Mouse (Mus musculus): ENCODE data around the gene Gucy2c. TPM values are rescaled to one million over a fixed set of nuclear protein-coding genes. Genes with fewer than 3 reads are reported as not detected.
A peak's percentile ranks its signal among the peaks of the same experiment; 100 is the strongest.

The Gucy2c gene
- 0.07 TPM in 1 of 2 replicates, not detected in the other for polyA plus RNA-seq (2016; fragmentation: Nextera tagmentation; extraction: Ambion mirVana)

DNA sequence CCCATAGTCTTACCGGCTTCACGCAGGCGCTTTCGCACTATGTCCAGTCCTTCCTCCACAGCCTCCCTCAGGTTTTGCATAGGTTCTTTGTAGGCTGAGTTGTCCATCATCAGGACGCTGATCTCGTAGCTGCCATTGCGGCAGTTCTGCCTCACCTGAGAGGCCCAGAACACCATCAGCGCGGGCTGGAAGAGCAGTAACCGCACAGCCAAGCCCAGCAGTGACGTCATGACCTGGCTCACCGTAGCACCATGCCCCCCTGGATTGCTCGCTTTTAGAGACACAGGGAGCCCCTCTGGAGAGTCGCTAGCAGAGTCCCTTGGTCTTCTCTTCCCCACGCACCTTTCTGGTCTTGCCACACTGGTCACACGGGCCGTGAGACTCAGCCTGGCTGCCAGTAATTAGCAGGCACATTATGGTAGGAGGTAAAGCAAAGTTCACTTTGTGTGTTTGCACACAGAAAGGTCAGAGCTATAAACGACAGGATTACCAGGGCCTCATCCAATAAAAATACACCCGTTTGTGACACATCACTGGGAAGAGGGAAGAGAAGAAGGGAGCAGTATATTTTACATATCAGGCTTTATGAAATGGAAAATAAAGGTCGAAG, at the start of gene Gucy2c:
TSS of gene Gucy2c (minus strand) at position 389 of the 610 bp plus-strand sequence.
- H3K4me2 ChIP-seq: no peak within 1 kb of the TSS
- no peak within 1 kb of the TSS for H3K4me3 ChIP-seq
- H3K27me3 ChIP-seq (replicated peaks): peaks cover 7% of the 10 kb centered on the region; the same call in 1 of the 2 replicates
- H3K4me1 ChIP-seq: no peaks in the 10 kb centered on the region
- ATAC-seq: no peak
- no peaks in the 10 kb centered on the region for H3K9me3 ChIP-seq (replicated peaks)
- H3K36me3 ChIP-seq: no peaks in the 10 kb centered on the region
- 72% methylated on average over 20 of the region's 20 CpGs for WGBS (ENCODE audit: insufficient replicate concordance)
- no peak within 1 kb of the TSS for H3K27ac ChIP-seq
- H3K9ac ChIP-seq: no peak within 1 kb of the TSS

- peak overlapping the region; percentile 50 for H3K9ac ChIP-seq
- peak overlapping the region; percentile 97 for H3K4me3 ChIP-seq
- peaks cover 16% of the 10 kb centered on the region for H3K4me1 ChIP-seq
- ATAC-seq: no peak
- 0 out of 2 replicates have a peak, but pooled peaks cover 3% of the 10 kb centered on the region for H3K27me3 ChIP-seq (replicated peaks)
- H3K27ac ChIP-seq: peak overlapping the region; percentile 69
- H3K36me3 ChIP-seq: peaks cover 22% of the 10 kb centered on the region
- WGBS (ENCODE audit: insufficient replicate concordance): 28% methylated on average over 4 of the region's 4 CpGs
- peak overlapping the region; percentile 70 for H3K4me2 ChIP-seq
- H3K9me3 ChIP-seq (replicated peaks): no peaks in the 10 kb centered on the region
Observed at GRCm38 (mm10) chr6:136828681-136829080, 47.1 kb upstream of the Gucy2c start.

DNA sequence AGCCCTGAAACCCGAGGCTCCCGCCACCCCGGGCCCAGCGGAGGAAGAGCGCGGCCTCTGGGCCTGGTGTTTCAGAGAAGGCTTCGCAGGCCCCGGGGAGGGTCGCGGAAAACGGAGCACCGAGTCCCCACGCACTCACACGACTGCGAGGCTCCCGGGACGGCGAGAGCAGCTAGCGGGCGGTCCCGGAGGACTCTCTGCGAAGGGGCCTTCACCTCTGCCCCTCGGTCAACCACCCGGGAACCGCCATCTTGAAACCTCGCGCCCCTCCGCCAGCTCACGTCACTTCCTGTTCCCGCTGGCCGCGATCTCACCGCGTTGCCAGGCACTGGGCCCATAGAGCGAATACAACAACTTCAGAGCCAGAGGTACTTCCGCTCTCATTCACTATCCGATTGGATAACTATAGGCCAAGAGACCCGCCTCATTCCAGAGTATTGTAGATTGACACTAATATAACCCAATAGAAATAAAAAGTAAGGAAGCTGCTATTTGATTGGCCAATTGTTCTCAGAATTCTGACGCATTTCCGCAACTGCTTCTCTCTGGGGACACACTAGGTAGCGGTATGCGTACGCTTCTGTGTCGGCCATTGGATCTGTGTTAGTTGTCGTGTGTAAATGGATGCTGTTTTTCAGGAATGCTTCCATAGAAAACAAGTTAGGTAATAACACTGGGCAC, 46.5 kb upstream of the Gucy2c start, which contains the start of gene Wbp11:
TSS of gene Wbp11 (minus strand) at position 353 of the 681 bp plus-strand sequence.
- ATAC-seq: peak; percentile 100
- Histone ChIP-seq H3K27ac (peak within 1 kb of the TSS; percentile 87), H3K9me3 (replicated peaks) (no peaks in the 10 kb centered on the region), H3K4me2 (peak within 1 kb of the TSS; percentile 87), H3K9ac (peak within 1 kb of the TSS; percentile 98), H3K4me1 (peaks cover 16% of the 10 kb centered on the region), H3K4me3 (peak within 1 kb of the TSS; percentile 97), H3K27me3 (replicated peaks) (0 out of 2 replicates have a peak, but pooled peaks cover 3% of the 10 kb centered on the region), H3K36me3 (peaks cover 25% of the 10 kb centered on the region)
- WGBS (ENCODE audit: insufficient replicate concordance): under 1% methylated on average over 45 of the region's 45 CpGs

GRCm38 (mm10) chr6:136827516-136827880, 45.9 kb upstream of the Gucy2c start, which contains the start of gene BC049715:
TSS of gene BC049715 (plus strand) at chr6:136827626.
- H3K27ac ChIP-seq: peak within 1 kb of the TSS; percentile 87
- under 1% methylated on average over 34 of the region's 34 CpGs for WGBS (ENCODE audit: insufficient replicate concordance)

GRCm38 (mm10) chr6:136827116-136827515, 45.6 kb upstream of the Gucy2c start:
- Histone ChIP-seq H3K4me1 (peaks cover 16% of the 10 kb centered on the region), H3K27me3 (replicated peaks) (0 out of 2 replicates have a peak, but pooled peaks cover 3% of the 10 kb centered on the region), H3K4me2 (peak overlapping the region; percentile 87), H3K9me3 (replicated peaks) (no peaks in the 10 kb centered on the region), H3K27ac (peak overlapping the region; percentile 87), H3K9ac (peak overlapping the region; percentile 98), H3K36me3 (peaks cover 34% of the 10 kb centered on the region), H3K4me3 (peak overlapping the region; percentile 97)
- no peak for ATAC-seq
- WGBS (ENCODE audit: insufficient replicate concordance): 4% methylated on average over 7 of the region's 7 CpGs

More at GRCm38 (mm10) chr6:136827516-136827880, 45.9 kb upstream of the Gucy2c start, which contains the start of gene BC049715:
- peaks cover 16% of the 10 kb centered on the region for H3K4me1 ChIP-seq
- peak; percentile 35; the same call in 1 of the 2 replicates for ATAC-seq
- peaks cover 30% of the 10 kb centered on the region for H3K36me3 ChIP-seq
- H3K9me3 ChIP-seq (replicated peaks): no peaks in the 10 kb centered on the region
- H3K9ac ChIP-seq: peak within 1 kb of the TSS; percentile 98
- 0 out of 2 replicates have a peak, but pooled peaks cover 3% of the 10 kb centered on the region for H3K27me3 ChIP-seq (replicated peaks)
- peak within 1 kb of the TSS; percentile 97 for H3K4me3 ChIP-seq
- peak within 1 kb of the TSS; percentile 87 for H3K4me2 ChIP-seq

- no peak for ATAC-seq
- peaks cover 16% of the 10 kb centered on the region for H3K4me1 ChIP-seq
- H3K27me3 ChIP-seq (replicated peaks): no peaks in the 10 kb centered on the region
- H3K4me2 ChIP-seq: no peak overlapping the region
- H3K9me3 ChIP-seq (replicated peaks): no peaks in the 10 kb centered on the region
- no peak overlapping the region for H3K27ac ChIP-seq
- H3K36me3 ChIP-seq: peaks cover 55% of the 10 kb centered on the region
- 91% methylated on average over 8 of the region's 8 CpGs for WGBS (ENCODE audit: insufficient replicate concordance)
- H3K4me3 ChIP-seq: no peak overlapping the region
- H3K9ac ChIP-seq: no peak overlapping the region
Observed at GRCm38 (mm10) chr6:136824987-136825386, 43.4 kb upstream of the Gucy2c start.

DNA sequence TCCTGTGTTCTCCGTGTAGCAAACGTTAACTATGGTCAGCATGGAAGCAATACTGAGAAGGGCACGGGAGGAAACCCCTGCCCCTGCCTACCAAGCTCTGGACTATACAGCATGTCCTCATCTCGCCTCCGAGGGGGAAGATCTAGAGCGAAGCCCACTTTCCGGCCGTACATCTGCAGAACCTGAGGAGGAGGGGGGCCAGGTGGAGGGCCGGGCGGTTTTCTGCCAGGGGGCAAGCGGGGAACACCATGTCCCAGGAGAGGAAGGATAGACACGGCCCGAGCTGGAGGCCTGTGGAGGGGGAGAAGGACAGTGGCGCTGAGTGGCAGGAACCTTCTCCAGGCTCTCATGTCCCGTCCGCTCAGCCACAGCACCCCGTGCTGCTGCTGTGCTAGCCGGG, 39.5 kb upstream of the Gucy2c start:
- no peak overlapping the region for H3K27ac ChIP-seq
- no peaks in the 10 kb centered on the region for H3K27me3 ChIP-seq (replicated peaks)
- peaks cover 94% of the 10 kb centered on the region for H3K36me3 ChIP-seq
- no peaks in the 10 kb centered on the region for H3K4me1 ChIP-seq
- no peak overlapping the region for H3K4me3 ChIP-seq
- 89% methylated on average over 18 of the region's 18 CpGs for WGBS (ENCODE audit: insufficient replicate concordance)
- H3K9ac ChIP-seq: no peak overlapping the region
- no peak overlapping the region for H3K4me2 ChIP-seq
- 0 out of 2 replicates have a peak, but pooled peaks have one; percentile 28 for ATAC-seq
- no peaks in the 10 kb centered on the region for H3K9me3 ChIP-seq (replicated peaks)

- H3K4me2 ChIP-seq: no peak overlapping the region
- WGBS (ENCODE audit: insufficient replicate concordance): 92% methylated on average over 21 of the region's 21 CpGs
- H3K9ac ChIP-seq: no peak overlapping the region
- no peaks in the 10 kb centered on the region for H3K9me3 ChIP-seq (replicated peaks)
- peak; percentile 36; the same call in 1 of the 2 replicates for ATAC-seq
- no peaks in the 10 kb centered on the region for H3K4me1 ChIP-seq
- H3K36me3 ChIP-seq: peaks cover 96% of the 10 kb centered on the region
- no peak overlapping the region for H3K4me3 ChIP-seq
- no peak overlapping the region for H3K27ac ChIP-seq
- no peaks in the 10 kb centered on the region for H3K27me3 ChIP-seq (replicated peaks)
Observed at GRCm38 (mm10) chr6:136820381-136820780, 38.8 kb upstream of the Gucy2c start.

DNA sequence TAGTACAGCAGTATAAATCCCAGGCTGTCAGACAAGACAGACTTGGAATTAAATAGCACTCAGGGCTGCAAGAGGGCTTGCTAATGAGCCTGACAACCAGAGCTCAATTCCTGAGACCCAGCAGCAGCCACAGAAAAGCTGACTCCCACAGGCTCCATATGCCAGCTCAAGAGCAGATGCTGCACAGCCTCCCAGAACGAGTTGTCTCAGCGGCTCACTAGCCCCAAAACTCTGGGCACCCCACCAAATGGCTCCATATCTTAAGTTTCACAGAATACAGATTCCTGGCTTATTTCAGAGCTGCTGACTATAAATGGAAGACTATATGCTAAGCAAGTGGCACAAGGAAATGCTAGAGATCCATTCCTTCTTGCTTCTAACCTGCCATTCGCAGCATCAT, 36.0 kb upstream of the Gucy2c start:
- Histone ChIP-seq H3K4me2 (no peak overlapping the region), H3K9me3 (replicated peaks) (no peaks in the 10 kb centered on the region), H3K36me3 (peaks cover 99% of the 10 kb centered on the region), H3K9ac (no peak overlapping the region), H3K27ac (no peak overlapping the region), H3K4me3 (no peak overlapping the region), H3K27me3 (replicated peaks) (no peaks in the 10 kb centered on the region), H3K4me1 (no peaks in the 10 kb centered on the region)
- 89% methylated on average over 3 of the region's 3 CpGs for WGBS (ENCODE audit: insufficient replicate concordance)
- no peak for ATAC-seq

DNA sequence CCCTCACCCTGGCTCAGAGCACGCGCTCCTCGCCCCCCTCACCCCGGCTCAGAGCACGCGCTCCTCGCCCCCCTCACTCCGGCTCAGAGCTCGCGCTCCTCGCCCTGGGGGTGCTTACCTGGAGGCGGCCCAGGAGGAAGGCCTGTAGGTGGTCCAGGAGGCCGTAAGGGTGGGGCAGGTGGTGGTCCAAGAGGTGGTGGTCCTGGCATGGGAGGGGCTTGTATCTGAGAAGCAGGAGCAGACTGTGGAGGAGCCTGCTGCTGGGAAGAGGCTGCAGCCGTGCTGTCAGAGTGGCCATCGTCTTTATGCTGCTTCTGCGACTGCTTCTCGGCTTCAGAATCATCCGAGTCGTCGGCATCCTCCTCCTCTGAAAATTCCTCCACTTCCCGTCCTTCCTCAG, 35.3 kb upstream of the Gucy2c start:
- no peaks in the 10 kb centered on the region for H3K4me1 ChIP-seq
- H3K9me3 ChIP-seq (replicated peaks): no peaks in the 10 kb centered on the region
- ATAC-seq: no peak
- no peak overlapping the region for H3K27ac ChIP-seq
- H3K36me3 ChIP-seq: peaks cover 99% of the 10 kb centered on the region
- H3K9ac ChIP-seq: no peak overlapping the region
- H3K27me3 ChIP-seq (replicated peaks): no peaks in the 10 kb centered on the region
- no peak overlapping the region for H3K4me3 ChIP-seq
- H3K4me2 ChIP-seq: no peak overlapping the region
- 91% methylated on average over 21 of the region's 21 CpGs for WGBS (ENCODE audit: insufficient replicate concordance)

- no peak for ATAC-seq
- Histone ChIP-seq H3K36me3 (peaks cover 99% of the 10 kb centered on the region), H3K9me3 (replicated peaks) (no peaks in the 10 kb centered on the region), H3K4me3 (no peak overlapping the region), H3K4me1 (peaks cover 11% of the 10 kb centered on the region), H3K27me3 (replicated peaks) (no peaks in the 10 kb centered on the region), H3K4me2 (no peak overlapping the region), H3K9ac (no peak overlapping the region), H3K27ac (no peak overlapping the region)
- WGBS (ENCODE audit: insufficient replicate concordance): 87% methylated on average over 7 of the region's 7 CpGs
Observed at GRCm38 (mm10) chr6:136815381-136815780, 33.8 kb upstream of the Gucy2c start.

DNA sequence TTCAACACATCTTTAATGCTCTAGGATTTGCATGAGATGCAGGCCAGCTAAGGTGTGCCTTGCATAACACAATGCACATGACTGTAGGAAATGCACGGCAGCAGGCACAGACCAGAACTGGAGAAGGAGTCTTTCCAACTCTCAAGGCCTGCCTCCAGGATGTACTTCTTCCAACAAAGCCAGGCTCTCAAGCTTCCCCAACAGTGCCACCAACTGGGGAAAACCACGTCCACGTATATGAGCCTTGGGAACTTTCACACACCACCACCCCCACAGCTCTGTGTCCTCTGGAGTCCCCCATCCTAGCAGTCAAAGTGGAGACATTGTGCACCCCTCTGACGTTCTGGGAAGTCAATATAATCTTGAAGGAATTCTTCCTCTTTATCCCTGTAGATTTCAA, 31.6 kb upstream of the Gucy2c start:
- Histone ChIP-seq H3K4me3 (no peak overlapping the region), H3K9ac (no peak overlapping the region), H3K4me2 (no peak overlapping the region), H3K27ac (no peak overlapping the region), H3K36me3 (peaks cover 85% of the 10 kb centered on the region), H3K9me3 (replicated peaks) (no peaks in the 10 kb centered on the region), H3K27me3 (replicated peaks) (no peaks in the 10 kb centered on the region), H3K4me1 (peaks cover 24% of the 10 kb centered on the region)
- ATAC-seq: no peak
- 39% methylated on average over 4 of the region's 4 CpGs for WGBS (ENCODE audit: insufficient replicate concordance)
